Mouse (Mus musculus): ENCODE measurements around the gene Dock8.

- TF ChIP-seq CTCF (conservative IDR thresholded peaks at IDR 0.05; ENCODE audit: insufficient read depth, insufficient read length, low read depth, low read length) (no peak), POLR2A (IDR thresholded peaks at IDR 0.05; ENCODE audit: low read depth, low read length) (no peak)
Measured at GRCm38 (mm10) chr19:25096986-25097385, 97.7 kb downstream of the Dock8 start.
